Mouse (Mus musculus): Measurements from ENCODE around the gene Slc10a3. TPM values are rescaled to one million over a fixed set of nuclear protein-coding genes. Genes with fewer than 3 reads are reported as not detected.
A peak's percentile ranks its signal among the peaks of the same experiment; 100 is the strongest.
"Not testable (repeated sequence)": the region's sequence is repeated elsewhere in the genome, so short reads cannot be mapped to it uniquely, and the experiment has no call there.

Gene Slc10a3
- total and polyA plus RNA-seq, 2 experiments from 2014 or later, result 9.1 to 10.3 TPM

GRCm38 (mm10) chrX:74388153-74388552 is 15.0 kb upstream of the Slc10a3 start:
- Histone ChIP-seq H3K27me3 (ENCODE audit: control insufficient read depth, insufficient read depth, low read length) (no peaks in the 10 kb centered on the region), H3K9ac (replicated peaks; ENCODE audit: low read depth, low read length) (no peak overlapping the region), H3K4me1 (ENCODE audit: control insufficient read depth, insufficient read depth) (no peaks in the 10 kb centered on the region), H3K4me3 (ENCODE audit: low read depth, low read length) (no peak overlapping the region), H3K27ac (ENCODE audit: low read depth) (no peak overlapping the region), H3K4me2 (ENCODE audit: low read depth, low read length) (no peak overlapping the region), H3K9me3 (replicated peaks; ENCODE audit: control insufficient read depth, low read length) (no peaks in the 10 kb centered on the region), H3K36me3 (replicated peaks; ENCODE audit: control insufficient read depth, insufficient read depth, low read length) (0 out of 2 replicates have a peak, but pooled peaks cover 6% of the 10 kb centered on the region)
- no peak for DNase-seq (ENCODE audit: low spot score)
- ATAC-seq (ENCODE audit: insufficient read depth, low read depth), result no peak
- no peak for TF ChIP-seq CTCF (IDR thresholded peaks at IDR 0.05; ENCODE audit: low read depth)

GRCm38 (mm10) chrX:74384451-74384850 is 11.3 kb upstream of the Slc10a3 start:
- Histone ChIP-seq H3K4me2 (ENCODE audit: low read depth, low read length) (no peak overlapping the region), H3K4me3 (ENCODE audit: low read depth, low read length) (no peak overlapping the region), H3K36me3 (replicated peaks; ENCODE audit: control insufficient read depth, insufficient read depth, low read length) (0 out of 2 replicates have a peak, but pooled peaks cover 6% of the 10 kb centered on the region), H3K27me3 (ENCODE audit: control insufficient read depth, insufficient read depth, low read length) (no peaks in the 10 kb centered on the region), H3K9me3 (replicated peaks; ENCODE audit: control insufficient read depth, low read length) (no peaks in the 10 kb centered on the region), H3K4me1 (ENCODE audit: control insufficient read depth, insufficient read depth) (no peaks in the 10 kb centered on the region), H3K27ac (ENCODE audit: low read depth) (no peak overlapping the region), H3K9ac (replicated peaks; ENCODE audit: low read depth, low read length) (no peak overlapping the region)
- WGBS, result 65% methylated on average over 2 of the region's 2 CpGs
- no peak for TF ChIP-seq CTCF (IDR thresholded peaks at IDR 0.05; ENCODE audit: low read depth)
- no peak for TF ChIP-seq EP300 (IDR thresholded peaks at IDR 0.05; ENCODE audit: low read depth)
- DNase-seq (ENCODE audit: low spot score), result no peak
- ATAC-seq (ENCODE audit: insufficient read depth, low read depth), result no peak

- no peaks in the 10 kb centered on the region for H3K9me3 ChIP-seq (replicated peaks; ENCODE audit: control insufficient read depth, low read length)
- TF ChIP-seq CTCF (IDR thresholded peaks at IDR 0.05; ENCODE audit: low read depth) (no peak), EP300 (IDR thresholded peaks at IDR 0.05; ENCODE audit: low read depth) (no peak)
- DNase-seq (ENCODE audit: low spot score) (peak; percentile 50), ATAC-seq (ENCODE audit: insufficient read depth, low read depth) (peak; percentile 68)
- H3K27ac ChIP-seq (ENCODE audit: low read depth), result peak overlapping the region; percentile 78
- H3K4me3 ChIP-seq (ENCODE audit: low read depth, low read length), result peak overlapping the region; percentile 75
- H3K36me3 ChIP-seq (replicated peaks; ENCODE audit: control insufficient read depth, insufficient read depth, low read length), result no peaks in the 10 kb centered on the region
- peaks cover 4% of the 10 kb centered on the region; the same call in 1 of the 2 replicates for H3K4me1 ChIP-seq (ENCODE audit: control insufficient read depth, insufficient read depth)
- peak overlapping the region; percentile 74 for H3K4me2 ChIP-seq (ENCODE audit: low read depth, low read length)
- no peaks in the 10 kb centered on the region for H3K27me3 ChIP-seq (ENCODE audit: control insufficient read depth, insufficient read depth, low read length)
- WGBS, result 19% methylated on average over 47 of the region's 49 CpGs
- H3K9ac ChIP-seq (replicated peaks; ENCODE audit: low read depth, low read length), result peak overlapping the region; percentile 76
Observed at GRCm38 (mm10) chrX:74368209-74368909, 4.8 kb downstream of the Slc10a3 start.

GRCm38 (mm10) chrX:74367512-74367911 is 5.6 kb downstream of the Slc10a3 start:
- Histone ChIP-seq H3K36me3 (replicated peaks; ENCODE audit: control insufficient read depth, insufficient read depth, low read length) (no peaks in the 10 kb centered on the region), H3K27me3 (ENCODE audit: control insufficient read depth, insufficient read depth, low read length) (no peaks in the 10 kb centered on the region), H3K4me2 (ENCODE audit: low read depth, low read length) (peak overlapping the region; percentile 74), H3K27ac (ENCODE audit: low read depth) (no peak overlapping the region), H3K4me3 (ENCODE audit: low read depth, low read length) (peak overlapping the region; percentile 75), H3K9me3 (replicated peaks; ENCODE audit: control insufficient read depth, low read length) (no peaks in the 10 kb centered on the region), H3K9ac (replicated peaks; ENCODE audit: low read depth, low read length) (peak overlapping the region; percentile 76), H3K4me1 (ENCODE audit: control insufficient read depth, insufficient read depth) (peaks cover 4% of the 10 kb centered on the region; the same call in 1 of the 2 replicates)
- no peak for DNase-seq (ENCODE audit: low spot score)
- ATAC-seq (ENCODE audit: insufficient read depth, low read depth), result no peak
- no peak for TF ChIP-seq CTCF (IDR thresholded peaks at IDR 0.05; ENCODE audit: low read depth)
- TF ChIP-seq EP300 (IDR thresholded peaks at IDR 0.05; ENCODE audit: low read depth), result no peak
- WGBS, result 39% methylated on average over 10 of the region's 10 CpGs

GRCm38 (mm10) chrX:74359171-74359570 is 14.0 kb downstream of the Slc10a3 start:
- Histone ChIP-seq H3K4me3 (ENCODE audit: low read depth, low read length) (no peak overlapping the region), H3K36me3 (replicated peaks; ENCODE audit: control insufficient read depth, insufficient read depth, low read length) (no peaks in the 10 kb centered on the region), H3K4me2 (ENCODE audit: low read depth, low read length) (no peak overlapping the region)

GRCm38 (mm10) chrX:74357069-74357468 is 16.1 kb downstream of the Slc10a3 start:
- H3K9me3 ChIP-seq (replicated peaks; ENCODE audit: control insufficient read depth, low read length); H3K4me2 ChIP-seq (ENCODE audit: low read depth, low read length); DNase-seq (ENCODE audit: low spot score); H3K9ac ChIP-seq (replicated peaks; ENCODE audit: low read depth, low read length); H3K27ac ChIP-seq (ENCODE audit: low read depth); H3K4me3 ChIP-seq (ENCODE audit: low read depth, low read length); H3K27me3 ChIP-seq (ENCODE audit: control insufficient read depth, insufficient read depth, low read length); H3K36me3 ChIP-seq (replicated peaks; ENCODE audit: control insufficient read depth, insufficient read depth, low read length); H3K4me1 ChIP-seq (ENCODE audit: control insufficient read depth, insufficient read depth); ATAC-seq (ENCODE audit: insufficient read depth, low read depth): not testable (repeated sequence)
- WGBS, result 94% methylated on average over 3 of the region's 3 CpGs

More at GRCm38 (mm10) chrX:74359171-74359570, 14.0 kb downstream of the Slc10a3 start:
- no peaks in the 10 kb centered on the region for H3K27me3 ChIP-seq (ENCODE audit: control insufficient read depth, insufficient read depth, low read length)
- TF ChIP-seq CTCF (IDR thresholded peaks at IDR 0.05; ENCODE audit: low read depth), result no peak
- no peak for ATAC-seq (ENCODE audit: insufficient read depth, low read depth)
- H3K27ac ChIP-seq (ENCODE audit: low read depth), result no peak overlapping the region
- no peak overlapping the region for H3K9ac ChIP-seq (replicated peaks; ENCODE audit: low read depth, low read length)
- 46% methylated on average over 11 of the region's 11 CpGs for WGBS
- no peak for DNase-seq (ENCODE audit: low spot score)
- no peaks in the 10 kb centered on the region for H3K9me3 ChIP-seq (replicated peaks; ENCODE audit: control insufficient read depth, low read length)
- no peaks in the 10 kb centered on the region for H3K4me1 ChIP-seq (ENCODE audit: control insufficient read depth, insufficient read depth)

Data from heart, postnatal 0 days (tissue).